Mouse (Mus musculus) small intestine, adult 10 weeks (tissue): Measurements from ENCODE around the gene Oas1a. TPM values are rescaled to one million over a fixed set of nuclear protein-coding genes. Genes with fewer than 3 reads are reported as not detected.

Source experiments
- polyA plus RNA-seq: library from polyadenylated mRNA; stranded (reverse); fragments of 350-450 nt; fragmentation: Illumina TruSeq; extraction: RNeasy Lipid Tissue Mini Kit (QIAGEN cat#74804); gene quantifications from one replicate; pipeline ENCODE4 v1.2.3, GENCODE M21; 2014; ENCODE audit warnings: low replicate concordance

Gene Oas1a
- 1.9 TPM for polyA plus RNA-seq

DNA sequence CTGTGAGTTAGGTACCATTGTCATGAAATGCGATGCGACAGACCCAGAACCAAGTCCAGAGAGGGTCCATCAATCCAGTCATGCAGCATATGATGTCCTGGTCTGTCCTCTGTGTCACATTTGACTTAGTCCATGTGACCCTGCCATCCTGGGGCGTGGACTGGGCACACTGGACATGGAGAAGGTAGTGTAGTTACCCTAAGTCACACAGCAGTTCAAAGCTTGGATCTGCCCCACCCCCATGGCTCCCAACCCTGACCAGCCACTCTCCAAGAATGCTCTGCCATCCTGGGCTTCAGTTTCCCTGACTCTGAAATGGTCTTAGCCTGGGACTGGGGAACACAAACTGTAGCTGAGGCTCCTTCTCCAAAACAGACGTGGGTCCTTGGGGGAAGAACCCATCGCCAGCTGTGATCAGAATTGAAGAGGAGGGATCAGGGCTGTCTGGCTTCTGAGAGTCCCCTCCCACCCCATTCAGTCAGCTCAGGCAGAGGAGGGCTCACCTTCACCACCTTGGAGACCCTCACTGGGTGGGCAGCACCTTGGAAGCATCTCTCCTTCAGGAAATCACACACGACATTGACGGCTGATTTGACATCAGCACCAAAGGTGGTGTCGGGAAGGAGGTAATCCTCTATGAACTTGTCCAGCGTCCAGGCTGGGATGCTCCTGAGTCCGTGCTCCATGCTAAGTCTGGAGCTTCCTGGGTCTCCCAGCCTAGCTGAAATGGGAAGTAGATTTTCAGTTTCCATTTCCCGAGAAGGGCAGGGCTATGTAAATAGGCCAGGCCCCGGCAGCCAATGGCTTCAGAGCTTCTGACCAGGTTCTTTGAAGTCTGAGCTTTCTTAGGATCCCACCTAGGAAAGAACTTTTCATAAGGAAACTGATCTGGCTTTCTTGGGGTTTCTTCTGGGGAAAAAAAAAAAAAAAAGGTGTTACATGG, at the start of gene Oas1a:
Oas1a (minus strand) TSS at position 731 of the 943 bp plus-strand sequence.

DNA sequence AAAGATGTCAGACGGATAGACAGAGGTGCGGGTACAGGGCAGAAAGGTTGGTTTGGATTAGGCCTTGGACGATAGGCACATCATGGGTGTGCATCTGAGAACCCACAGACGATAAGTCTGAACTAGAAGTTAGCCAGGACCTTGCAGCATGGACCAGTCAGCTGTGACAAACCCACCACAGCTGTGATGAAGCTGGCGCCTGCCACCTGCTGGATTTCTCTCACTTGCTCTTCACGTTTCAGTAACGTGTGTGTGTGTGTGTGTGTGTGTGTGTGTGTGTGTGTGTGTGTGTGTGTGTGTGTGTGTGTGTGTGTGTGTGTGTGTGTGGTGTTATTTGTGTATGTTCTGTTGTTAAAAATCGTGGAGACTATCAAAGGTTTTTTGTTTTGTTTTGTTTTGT, 6.9 kb upstream of the Oas1a start, which contains the start of gene Oas1d:
Oas1d (plus strand) TSS at position 333 of the 400 bp plus-strand sequence.

DNA sequence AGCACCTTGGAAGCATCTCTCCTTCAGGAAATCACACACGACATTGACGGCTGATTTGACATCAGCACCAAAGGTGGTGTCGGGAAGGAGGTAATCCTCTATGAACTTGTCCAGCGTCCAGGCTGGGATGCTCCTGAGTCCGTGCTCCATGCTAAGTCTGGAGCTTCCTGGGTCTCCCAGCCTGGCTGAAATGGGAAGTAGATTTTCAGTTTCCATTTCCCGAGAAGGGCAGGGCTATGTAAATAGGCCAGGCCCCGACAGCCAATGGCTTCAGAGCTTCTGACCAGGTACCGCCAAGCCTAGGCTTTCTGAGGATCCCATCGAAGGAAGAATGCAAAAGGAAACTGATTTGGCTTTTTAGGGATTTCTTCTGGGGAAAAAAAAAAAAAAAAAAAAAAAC, 19.9 kb downstream of the Oas1a start, which contains the start of gene Oas1g:
Oas1g (minus strand) TSS at position 201 of the 400 bp plus-strand sequence.

DNA sequence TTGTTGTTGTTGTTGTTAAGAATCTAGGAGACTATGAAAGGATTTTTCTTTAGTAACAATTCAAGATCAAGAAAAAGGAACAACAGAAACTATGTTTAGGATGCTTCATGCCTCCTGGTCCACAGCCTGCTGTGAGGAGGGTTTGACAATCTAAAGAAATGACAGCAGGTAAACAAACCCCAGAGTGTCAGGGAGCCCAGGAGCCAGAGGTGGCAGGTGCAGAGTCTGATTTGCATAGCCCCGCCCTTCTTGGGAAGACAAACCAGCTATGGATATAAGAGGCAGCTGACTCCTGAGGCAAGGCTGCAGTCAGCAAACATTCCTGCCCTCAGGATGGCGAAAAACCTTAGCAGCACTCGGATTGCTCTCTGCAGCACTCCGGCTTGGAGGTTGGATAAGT, 46.2 kb downstream of the Oas1a start, which contains the start of gene Oas1h:
Oas1h (plus strand) TSS at position 301 of the 400 bp plus-strand sequence.

DNA sequence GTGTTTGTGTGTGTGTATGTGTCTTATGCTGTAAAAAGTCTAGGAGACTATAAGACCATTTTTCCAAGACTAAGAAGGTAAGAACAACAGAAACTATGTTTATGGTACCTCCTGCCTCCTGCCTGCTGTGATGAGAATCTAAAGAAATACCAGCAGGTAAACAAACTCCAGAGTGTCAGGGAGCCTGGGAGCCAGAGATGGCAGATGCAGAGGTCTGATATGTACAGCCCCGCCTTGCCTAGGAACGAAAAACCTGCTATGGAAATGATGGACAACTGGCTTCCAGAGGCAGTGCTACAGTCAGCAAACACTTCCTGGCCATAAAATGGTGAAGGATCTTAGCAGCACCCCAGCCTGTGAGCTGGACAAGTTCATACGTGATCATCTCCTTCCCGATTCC, 60.3 kb downstream of the Oas1a start, which contains the start of gene Oas1f:
Oas1f (plus strand) TSS at position 301 of the 400 bp plus-strand sequence.

Other genes with a start within 250 kb of the Oas1a start
- gene Dtx1, start 195.6 kb downstream of the Oas1a start, polyA plus RNA-seq = 0.22 TPM
- gene Oas2, start 157.7 kb downstream of the Oas1a start, polyA plus RNA-seq = 1.4 TPM
- gene Oas3, start 129.9 kb downstream of the Oas1a start, polyA plus RNA-seq = 9.9 TPM
- 0.30 TPM for gene Oas1e, start 112.0 kb downstream of the Oas1a start, polyA plus RNA-seq
- 0.48 TPM for gene Oas1c, start 95.0 kb downstream of the Oas1a start, polyA plus RNA-seq
- gene Oas1f, start 60.2 kb downstream of the Oas1a start, polyA plus RNA-seq = not detected
- not detected for gene Oas1h, start 46.1 kb downstream of the Oas1a start, polyA plus RNA-seq
- gene Oas1g, start 19.9 kb downstream of the Oas1a start, polyA plus RNA-seq = 4.8 TPM
- gene Oas1d, start 7.0 kb upstream of the Oas1a start, polyA plus RNA-seq = not detected
- gene Rph3a, start 102.6 kb upstream of the Oas1a start, polyA plus RNA-seq = 0.15 TPM